Mouse (Mus musculus) C2C12 (cell line): ENCODE results near the gene Gm21992.

Source experiments
- CEBPB ChIP-seq: IDR thresholded peaks from one replicate; pipeline ENCODE4 v1.6.1; 2011; ENCODE audit warnings: low read depth, mild to moderate bottlenecking, control low read depth, moderate library complexity
- CTCF ChIP-seq: IDR thresholded peaks from one replicate; pipeline ENCODE4 v1.5.1; 2011; ENCODE audit not compliant: control insufficient read depth, insufficient read depth, insufficient read length
- FOSL1 ChIP-seq: IDR thresholded peaks from one replicate; pipeline ENCODE4 v1.8.0; 2011; ENCODE audit warnings: mild to moderate bottlenecking, low read length; ENCODE audit not compliant: poor library complexity, insufficient read depth, severe bottlenecking
- MYOG ChIP-seq: IDR thresholded peaks from one replicate; pipeline ENCODE4 v1.6.1; 2011; ENCODE audit not compliant: control insufficient read depth, insufficient read length; ENCODE audit errors: extremely low read depth

- TF ChIP-seq CTCF = no peak
- TF ChIP-seq FOSL1 = no peak
- TF ChIP-seq CEBPB = no peak
- no peak for TF ChIP-seq MYOG
Observed at GRCm38 (mm10) chr19:4739762-4740161, 71.7 kb downstream of the Gm21992 start.
